In the genomic region with DNA sequence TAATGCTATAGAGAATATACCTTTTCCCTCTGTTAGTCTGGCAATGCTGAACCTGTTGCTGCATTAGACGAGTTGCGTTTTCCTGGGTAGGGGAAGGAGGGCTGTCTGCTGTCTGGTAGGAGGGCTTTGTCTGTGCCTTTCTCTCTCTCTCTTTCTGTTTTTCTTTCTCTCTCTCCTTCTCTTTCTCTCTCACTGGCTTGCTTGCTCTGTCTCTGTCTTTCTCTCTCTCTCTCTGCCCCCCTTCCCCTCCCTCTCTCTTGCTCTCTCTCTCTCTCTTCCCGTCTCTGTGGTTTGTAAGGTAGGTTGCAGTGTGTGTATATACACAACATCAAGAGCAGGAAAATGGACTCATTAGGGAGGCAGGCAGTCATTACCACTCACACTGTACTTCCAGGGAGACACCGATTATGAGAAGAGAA, we compare ENCODE assay signal across 7 mouse cellular contexts. TPM values are rescaled to one million over a fixed set of nuclear protein-coding genes. Genes with fewer than 3 reads are reported as not detected.
DNase-seq lines count a peak whose midpoint lies in the region; ATAC-seq lines count a peak whose summit lies in the region.

No protein-coding gene starts in this region.

- peak overlapping the region; percentile 21 for H3K4me3 ChIP-seq in forebrain, embryonic 12.5 days (replicated peaks)
- H3K4me3 ChIP-seq in hindbrain, embryonic 15.5 days = peak overlapping the region; percentile 22
- 0 out of 2 replicates have a peak overlapping the region, but pooled peaks have one; percentile 0 for H3K4me3 ChIP-seq in liver, embryonic 11.5 days (ENCODE audit: low read depth, low read length)

- peaks cover 13% of the 10 kb centered on the region for H3K4me1 ChIP-seq in forebrain, embryonic 12.5 days
- H3K4me1 ChIP-seq in hindbrain, embryonic 15.5 days (replicated peaks) = peaks cover 12% of the 10 kb centered on the region; the same call in 1 of the 2 replicates
- H3K4me1 ChIP-seq in liver, embryonic 11.5 days (replicated peaks; ENCODE audit: control insufficient read depth, insufficient read depth, low read length) = peaks cover 4% of the 10 kb centered on the region; the same call in 1 of the 2 replicates

- H3K9ac ChIP-seq in forebrain, embryonic 12.5 days = peak overlapping the region; percentile 45; the same call in 1 of the 2 replicates
- H3K9ac ChIP-seq in hindbrain, embryonic 15.5 days = peak overlapping the region; percentile 17; the same call in 1 of the 2 replicates
- H3K9ac ChIP-seq in liver, embryonic 11.5 days (ENCODE audit: low read depth, low read length) = no peak overlapping the region

- H3K27me3 ChIP-seq in forebrain, embryonic 12.5 days = no peaks in the 10 kb centered on the region
- H3K27me3 ChIP-seq in hindbrain, embryonic 15.5 days = no peaks in the 10 kb centered on the region
- no peaks in the 10 kb centered on the region for H3K27me3 ChIP-seq in liver, embryonic 11.5 days (replicated peaks; ENCODE audit: control insufficient read depth, insufficient read depth, low read length)

- WGBS in forebrain, embryonic 12.5 days = 28% methylated on average over 4 of the region's 4 CpGs
- 33% methylated on average over 4 of the region's 4 CpGs for WGBS in hindbrain, embryonic 15.5 days
- WGBS in liver, embryonic 11.5 days = 57% methylated on average over 4 of the region's 4 CpGs

- H3K4me2 ChIP-seq in forebrain, embryonic 12.5 days = peak overlapping the region; percentile 44
- H3K4me2 ChIP-seq in hindbrain, embryonic 15.5 days = peak overlapping the region; percentile 43
- H3K4me2 ChIP-seq in liver, embryonic 11.5 days = peak overlapping the region; percentile 26

- peak; percentile 49; the same call in 1 of the 2 replicates for ATAC-seq in forebrain, embryonic 12.5 days (ENCODE audit: low FRiP score)
- ATAC-seq in hindbrain, embryonic 15.5 days (ENCODE audit: low FRiP score, low read depth) = peak; percentile 45; the same call in 1 of the 2 replicates
- no peak for ATAC-seq in liver, embryonic 11.5 days (replicated peaks; ENCODE audit: low FRiP score)
- peak; percentile 73 for ATAC-seq in monocyte, adult 5-6 weeks (replicated peaks; ENCODE audit: insufficient number of reproducible peaks, low FRiP score, low TSS enrichment, poor library complexity, severe bottlenecking)

- H3K9me3 ChIP-seq in forebrain, embryonic 12.5 days = no peaks in the 10 kb centered on the region
- H3K9me3 ChIP-seq in hindbrain, embryonic 15.5 days = no peaks in the 10 kb centered on the region
- H3K9me3 ChIP-seq in liver, embryonic 11.5 days (ENCODE audit: control insufficient read depth, low read length) = no peaks in the 10 kb centered on the region

- peak; percentile 63 for DNase-seq in CD4-positive helper T cell, adult 2 months (ENCODE audit: low read depth, low spot score)
- peak; percentile 65 for DNase-seq in T-cell, adult 2 months (ENCODE audit: low spot score)
- no peak for DNase-seq in liver, embryonic 11.5 days (ENCODE audit: low spot score)
- no peak for DNase-seq in right cerebral cortex, postnatal 10 days (ENCODE audit: low spot score in 2 of 2)

- peak overlapping the region; percentile 59; the same call in 1 of the 2 replicates for H3K27ac ChIP-seq in forebrain, embryonic 12.5 days
- H3K27ac ChIP-seq in hindbrain, embryonic 15.5 days (replicated peaks) = peak overlapping the region; percentile 53
- H3K27ac ChIP-seq in liver, embryonic 11.5 days (ENCODE audit: low read depth, low read length) = no peak overlapping the region

- no peaks in the 10 kb centered on the region for H3K36me3 ChIP-seq in forebrain, embryonic 12.5 days (replicated peaks)
- no peaks in the 10 kb centered on the region for H3K36me3 ChIP-seq in hindbrain, embryonic 15.5 days
- H3K36me3 ChIP-seq in liver, embryonic 11.5 days (ENCODE audit: control insufficient read depth, insufficient read depth, low read length) = no peaks in the 10 kb centered on the region

RNA-seq across cellular contexts. Expression of gene Zbtb20, which starts 31.6 kb away (rescaled TPM):
- 73.6 and 82.4 TPM in 2 replicates for polyA plus RNA-seq in forebrain, embryonic 12.5 days (2016; fragmentation: Nextera tagmentation; extraction: Ambion mirVana)
- polyA plus RNA-seq in hindbrain, embryonic 15.5 days (2015; fragmentation: Nextera tagmentation; extraction: Ambion mirVana) = 60.9 and 69.7 TPM in 2 replicates
- polyA plus RNA-seq in liver, embryonic 11.5 days (2014; fragmentation: Nextera tagmentation; extraction: Ambion mirVana) = 6.6 and 7.6 TPM in 2 replicates
- 9.1 to 77.6 TPM (median 22.8 TPM) in 3 replicates for total RNA-seq in monocyte, adult 5-6 weeks (2017)

Comparison
In these comparisons a context has a peak if more than half of its experiments do, and no peak if none do; other contexts are left out.
1. DNase-seq: peak in CD4-positive helper T cell, adult 2 months (single experiment) and T-cell, adult 2 months (single experiment); none in liver, embryonic 11.5 days (single experiment) and right cerebral cortex, postnatal 10 days (0 of 2).
2. Peak in every context shown above with its lines, with median percentiles within 50 percentile points of each other: H3K4me2 ChIP-seq and H3K4me3 ChIP-seq.